ENCODE assay signal across 22 mouse cellular contexts in genomic region chr7:79419950-79420349, GRCm38 (mm10). TPM values are rescaled to one million over a fixed set of nuclear protein-coding genes. Genes with fewer than 3 reads are reported as not detected.
DNase-seq lines count a peak whose midpoint lies in the region; ATAC-seq and TF ChIP-seq lines count a peak whose summit lies in the region.
"Had no signal": no experiment of that assay in that cellular context is flagged by ENCODE, and none has a peak within 500 bp of the region (broad histone marks: within the 10 kb centered on the region; RNA-seq: fewer than 3 reads in every experiment).

No protein-coding gene starts in this region.

- intact Hi-C loops in left cerebral cortex, adult 2 months (cut with DNase I) = no loop called here

- no peaks in the 10 kb centered on the region for H3K36me3 ChIP-seq in splenic B cell, adult 2 months (ENCODE audit: control insufficient read depth, insufficient read depth, low read length, poor library complexity, severe bottlenecking)
- H3K36me3 ChIP-seq: intestine, embryonic 15.5 days had no signal

- no peak overlapping the region for H3K4me3 ChIP-seq in left cerebral cortex, adult 2 months
- H3K4me3 ChIP-seq: embryonic facial prominence, embryonic 10.5 days; forebrain, embryonic 13.5 days; gastrocnemius, adult 2 months; hindbrain, embryonic 12.5 days; intestine, embryonic 15.5 days had no signal

- peak; percentile 92 for ATAC-seq in CD4-positive, CD25-positive, alpha-beta regulatory T cell, adult 4 months
- ATAC-seq in activated CD4-positive, CD25-positive, alpha-beta regulatory T cell, adult 4 months = peak; percentile 66
- ATAC-seq: forebrain, embryonic 13.5 days; hindbrain, embryonic 16.5 days; intestine, embryonic 15.5 days had no signal

- H3K27ac ChIP-seq in left cerebral cortex, adult 2 months = no peak overlapping the region
- H3K27ac ChIP-seq: embryonic facial prominence, embryonic 10.5 days; forebrain, embryonic 13.5 days; gastrocnemius, adult 2 months; hindbrain, embryonic 12.5 days; intestine, embryonic 15.5 days had no signal

- H3K27me3 ChIP-seq in splenic B cell, adult 2 months (ENCODE audit: control insufficient read depth, insufficient read depth, low read length, poor library complexity, severe bottlenecking) = no peaks in the 10 kb centered on the region
- H3K27me3 ChIP-seq: forebrain, embryonic 13.5 days; hindbrain, embryonic 12.5 days; intestine, embryonic 15.5 days had no signal

- TF ChIP-seq CTCF in left cerebral cortex, adult 2 months (IDR thresholded peaks at IDR 0.05) = no peak

- peak; percentile 68 for DNase-seq in 416B (ENCODE audit: low read depth)
- DNase-seq in splenic B cell, adult 2 months (ENCODE audit: low read depth, low spot score) = peak; percentile 34
- DNase-seq in left cerebral cortex, adult 2 months (ENCODE audit: extremely low spot score in 1 of 2, low spot score in 2 of 2) = no peak
- DNase-seq in gastrocnemius, postnatal 4 days (ENCODE audit: low spot score in 2 of 2) = no peak
- no peak for DNase-seq in adrenal gland, postnatal 10 days
- DNase-seq: adrenal gland, postnatal 14 days; cerebellum, adult 18-20 months; cerebellum, postnatal 10 days; gastrocnemius, adult 2 months; gastrocnemius, postnatal 25 days; heart, adult 11 months; heart, postnatal 10 days; heart, postnatal 4 days; kidney, adult 18-20 months had no signal

RNA-seq across cellular contexts. Expression of gene Fanci, which starts 28.2 kb away (rescaled TPM):
- polyA plus RNA-seq in CD4-positive, CD25-positive, alpha-beta regulatory T cell, adult 4 months (2017; shearing (Covaris generic)) = 1 to 10 TPM; 4.4 to 7.9 TPM
- 1 to 10 TPM; 5.0 to 6.4 TPM for polyA plus RNA-seq in activated CD4-positive, CD25-positive, alpha-beta regulatory T cell, adult 4 months (2017; shearing (Covaris generic))
- total RNA-seq in left cerebral cortex, adult 2 months (2021) = 1 to 10 TPM in 1 of 2 experiments, under 1 TPM in 1; 0.56 to 1.4 TPM
- total RNA-seq in gastrocnemius, postnatal 4 days (2021) = 1 to 10 TPM; 3.2 to 3.8 TPM
- total RNA-seq in adrenal gland, postnatal 10 days (2021) = 1 to 10 TPM; 2.6 to 3.3 TPM

RNA-seq across cellular contexts. Expression of gene Rlbp1, which starts 33.1 kb away (rescaled TPM):
- not detected for polyA plus RNA-seq in CD4-positive, CD25-positive, alpha-beta regulatory T cell, adult 4 months (2017; shearing (Covaris generic))
- under 1 TPM in 1 of 2 experiments, not detected in 1; 0.54 TPM for polyA plus RNA-seq in activated CD4-positive, CD25-positive, alpha-beta regulatory T cell, adult 4 months (2017; shearing (Covaris generic))
- total RNA-seq in left cerebral cortex, adult 2 months (2021) = 10 to 100 TPM; 21.7 to 22.1 TPM
- total RNA-seq in gastrocnemius, postnatal 4 days (2021) = not detected
- not detected for total RNA-seq in adrenal gland, postnatal 10 days (2021)
- total RNA-seq: adrenal gland, postnatal 14 days; gastrocnemius, adult 2 months; gastrocnemius, postnatal 25 days; heart, postnatal 10 days; heart, postnatal 4 days had no signal
- polyA plus RNA-seq: heart, embryonic 14.5 days had no signal

RNA-seq across cellular contexts. Expression of gene Polg, which starts 46.2 kb away (rescaled TPM):
- 10 to 100 TPM; 29.3 to 34.8 TPM for polyA plus RNA-seq in CD4-positive, CD25-positive, alpha-beta regulatory T cell, adult 4 months (2017; shearing (Covaris generic))
- 10 to 100 TPM; 22.5 to 23.1 TPM for polyA plus RNA-seq in activated CD4-positive, CD25-positive, alpha-beta regulatory T cell, adult 4 months (2017; shearing (Covaris generic))
- 100 to 1,000 TPM in 1 of 2 experiments, 10 to 100 TPM in 1; 86.7 to 100 TPM for total RNA-seq in left cerebral cortex, adult 2 months (2021)
- total RNA-seq in gastrocnemius, postnatal 4 days (2021) = 10 to 100 TPM; 50.5 to 54.1 TPM
- total RNA-seq in adrenal gland, postnatal 10 days (2021) = 10 to 100 TPM; 78.9 to 83.1 TPM

Comparison
In these comparisons a context has a peak if more than half of its experiments do, and no peak if none do; other contexts are left out.
1. DNase-seq: peak in 416B (single experiment) and splenic B cell, adult 2 months (single experiment); none in left cerebral cortex, adult 2 months (0 of 2), gastrocnemius, postnatal 4 days (0 of 2) and adrenal gland, postnatal 10 days (single experiment).
2. RNA of gene Rlbp1, which starts 33.1 kb away (total RNA-seq): 21.7 to 22.1 TPM in left cerebral cortex, adult 2 months; not detected in gastrocnemius, postnatal 4 days and not detected in adrenal gland, postnatal 10 days; every median in the first group is over 10 times any median in the second.